Mouse (Mus musculus): ENCODE results near the gene Man1c1.

The Man1c1 gene

DNA sequence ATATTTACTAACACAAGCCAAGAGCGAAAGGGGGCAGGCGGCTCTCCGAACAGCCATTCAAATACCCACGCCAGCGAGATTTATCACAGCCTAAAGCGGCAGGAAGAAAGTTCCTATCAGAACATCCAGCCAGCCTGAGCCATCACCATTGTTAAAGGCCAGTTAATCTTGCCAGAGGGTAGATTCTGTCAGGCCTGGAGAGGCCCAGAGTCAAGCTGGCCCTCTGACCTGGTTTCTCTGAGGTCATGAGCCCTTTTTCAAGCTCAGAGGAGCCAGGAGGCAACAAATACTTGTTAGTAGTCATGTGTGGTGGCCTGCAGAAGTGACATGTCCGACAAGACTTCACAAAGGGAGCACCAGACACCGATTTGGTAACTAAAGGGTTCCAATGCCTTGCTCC, 28.3 kb downstream of the Man1c1 start:
- DNase-seq (ENCODE audit: low read depth, low spot score), result no peak

DNA sequence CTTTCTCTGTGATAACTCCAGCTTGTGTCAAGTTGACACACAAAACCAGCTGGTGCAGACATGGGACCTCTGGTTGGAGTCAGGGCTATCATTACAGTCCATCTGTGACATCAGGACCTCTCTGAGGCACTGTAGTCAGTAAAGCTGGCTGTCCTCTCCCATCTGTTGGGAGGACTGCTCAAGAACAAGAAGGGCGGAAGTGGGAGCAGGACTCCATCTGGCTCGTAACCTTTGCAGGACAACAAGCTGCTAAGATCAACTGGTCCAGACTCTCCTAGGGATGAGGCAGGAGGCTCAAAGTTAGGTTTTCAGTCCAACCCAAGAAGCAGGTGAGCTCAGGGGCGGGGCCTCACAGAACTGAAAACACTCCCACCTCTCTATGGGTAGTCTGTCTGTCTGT, 29.1 kb downstream of the Man1c1 start:
- DNase-seq (ENCODE audit: low read depth, low spot score), result no peak

DNA sequence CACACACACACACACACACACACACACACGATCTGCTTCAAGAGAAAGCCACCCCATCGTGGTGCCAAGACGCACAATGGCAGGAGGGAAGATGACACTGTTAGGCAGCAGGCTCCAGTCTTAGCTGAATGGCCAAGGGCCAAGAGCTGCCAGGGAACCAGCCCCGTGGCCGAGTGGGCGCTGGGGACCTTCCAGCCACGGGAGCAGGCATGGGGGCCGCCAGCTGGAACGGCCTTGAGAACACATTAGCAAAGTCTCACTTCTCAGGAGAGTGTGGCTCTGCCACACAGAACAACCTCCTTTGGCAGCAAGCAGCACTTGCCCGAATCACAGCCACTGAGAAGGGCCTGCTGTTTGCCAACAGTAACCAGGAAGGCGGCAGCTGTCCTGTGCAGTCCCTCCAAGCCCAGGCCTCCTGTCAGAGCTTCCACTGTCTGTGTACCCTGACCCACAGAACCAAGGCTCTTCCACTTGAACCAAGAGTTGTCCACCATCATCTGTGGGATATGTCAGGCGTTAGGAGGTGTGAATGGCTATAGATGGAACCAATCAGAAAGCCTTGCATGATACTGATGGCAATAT, 30.1 kb downstream of the Man1c1 start:
- DNase-seq (ENCODE audit: low read depth, low spot score), result no peak

DNA sequence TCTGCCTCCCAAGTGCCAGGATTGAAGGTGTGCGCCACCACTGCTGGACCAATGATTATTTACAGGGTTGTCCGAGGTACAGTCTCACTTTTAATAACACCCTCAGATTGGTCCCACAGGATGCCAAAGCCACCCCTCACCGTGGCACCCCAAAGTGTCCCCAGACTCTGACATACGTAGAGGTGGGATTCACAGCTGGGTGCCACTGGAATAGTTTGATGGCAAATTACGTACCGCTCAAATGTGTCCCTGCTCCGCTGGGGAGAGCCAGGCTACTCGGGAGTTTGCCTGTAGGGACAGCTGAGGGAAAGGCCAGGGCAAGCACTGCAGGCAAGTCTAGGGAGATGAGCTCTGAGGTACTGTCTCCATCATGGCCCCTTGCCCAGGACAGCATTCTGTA, 30.9 kb downstream of the Man1c1 start:
- DNase-seq (ENCODE audit: low read depth, low spot score), result no peak

DNA sequence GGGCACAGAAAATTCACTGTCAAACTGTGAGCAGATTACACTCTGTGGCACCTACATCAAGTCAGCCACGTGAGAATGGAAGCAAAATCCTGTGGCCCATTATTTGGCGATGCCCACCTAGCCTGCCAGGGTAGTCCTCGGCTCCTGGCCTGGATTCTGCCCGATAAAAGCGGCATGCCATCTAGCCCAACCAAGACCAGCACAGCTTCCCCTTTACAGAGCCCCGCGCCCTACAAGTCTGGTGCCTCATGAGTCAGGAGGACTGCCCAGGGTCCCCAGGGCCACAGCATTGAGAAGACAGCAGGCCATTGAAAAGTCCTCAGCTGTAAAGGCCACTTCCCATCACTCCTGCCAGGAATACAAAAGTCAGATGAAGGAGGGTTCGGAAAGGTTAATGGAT, 31.8 kb downstream of the Man1c1 start:
- DNase-seq (ENCODE audit: low read depth, low spot score), result no peak

DNA sequence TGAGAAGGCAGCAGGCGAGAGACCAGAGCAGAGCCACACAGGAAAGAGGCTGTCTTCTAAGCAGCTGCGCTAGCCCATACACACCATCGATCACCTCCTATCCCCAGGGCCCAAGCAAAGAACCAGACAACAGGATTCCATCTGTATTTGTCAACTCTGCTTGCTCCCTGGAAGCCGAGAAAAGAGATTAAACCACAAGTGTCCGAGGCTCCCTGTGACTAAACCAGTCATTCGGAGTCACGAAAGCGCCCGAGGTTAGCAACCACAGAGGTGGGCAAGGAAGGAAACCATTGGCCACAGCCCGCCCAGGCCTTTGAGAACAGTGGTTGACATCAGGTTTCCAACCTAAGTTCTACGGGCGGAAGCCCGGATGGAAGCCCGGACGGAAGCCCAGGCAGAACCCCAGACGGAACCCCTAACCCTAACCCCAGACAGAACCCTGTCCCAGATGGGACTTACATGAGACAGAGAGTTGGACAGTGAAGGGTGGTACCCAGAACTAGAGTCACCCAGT, 32.4 kb downstream of the Man1c1 start:
- no peak for DNase-seq (ENCODE audit: low read depth, low spot score)

DNA sequence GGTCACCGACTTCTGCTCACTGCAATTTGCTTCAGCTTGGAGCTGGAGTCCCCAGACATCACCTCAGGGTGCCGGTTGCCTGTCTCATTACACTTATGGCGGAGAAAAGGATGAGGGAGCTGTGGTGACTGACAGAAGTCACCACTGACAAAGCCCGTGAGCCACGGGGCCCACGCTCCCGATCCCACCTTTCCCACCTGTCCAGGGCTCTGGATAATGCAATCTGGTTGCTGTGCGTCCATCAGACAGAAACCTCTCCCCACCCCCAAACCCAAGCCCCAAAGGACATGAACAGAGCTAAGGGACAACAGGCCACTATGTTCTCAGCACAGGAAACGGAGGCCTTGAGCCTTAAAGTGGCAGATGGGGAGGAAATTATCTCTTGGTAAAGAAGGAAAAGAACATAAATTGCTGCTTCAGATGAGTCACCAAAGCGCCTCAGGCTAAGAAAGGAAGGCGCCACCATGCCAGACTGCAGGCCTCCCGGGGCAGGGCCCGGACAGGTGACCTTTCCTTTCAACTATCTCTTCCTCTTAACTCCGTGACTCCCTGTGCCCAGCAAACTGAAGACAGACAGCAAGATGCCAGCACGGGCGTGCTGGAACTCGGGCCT, 34.2 kb downstream of the Man1c1 start:
- no peak for DNase-seq (ENCODE audit: low read depth, low spot score)

DNA sequence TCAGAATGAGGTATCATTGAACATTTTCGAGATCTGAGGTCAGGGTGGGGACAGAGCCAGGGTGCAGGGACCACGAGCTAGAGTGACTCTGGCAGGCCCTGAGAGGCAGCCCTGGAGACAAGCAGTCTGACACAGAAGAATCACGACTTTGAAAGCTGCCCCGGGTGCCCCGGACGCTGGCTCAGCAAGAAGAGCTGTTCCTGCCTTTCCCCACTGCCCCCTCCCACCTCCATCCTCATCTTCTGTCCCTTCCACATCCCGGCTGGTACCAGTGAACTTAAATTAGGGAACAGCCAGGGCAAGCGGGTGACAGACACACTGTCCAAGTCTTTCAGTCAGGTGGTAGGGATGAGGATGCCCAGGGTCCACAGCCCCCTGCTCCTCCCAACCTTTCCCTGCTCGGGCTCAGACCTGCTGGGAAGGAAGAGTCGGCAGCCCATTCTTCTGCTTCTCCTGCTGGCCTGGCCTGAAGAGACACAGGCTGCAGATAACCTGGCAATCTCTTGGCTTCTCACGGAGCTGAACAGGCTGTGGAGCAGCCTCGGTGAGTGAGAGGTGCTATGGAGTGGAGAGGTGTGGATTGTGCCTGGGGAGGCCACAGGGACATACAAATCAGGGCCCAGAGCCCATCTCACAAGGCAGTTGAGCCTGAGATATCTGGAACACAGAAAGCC, 35.6 kb downstream of the Man1c1 start:
- no peak for DNase-seq (ENCODE audit: low read depth, low spot score)

DNA sequence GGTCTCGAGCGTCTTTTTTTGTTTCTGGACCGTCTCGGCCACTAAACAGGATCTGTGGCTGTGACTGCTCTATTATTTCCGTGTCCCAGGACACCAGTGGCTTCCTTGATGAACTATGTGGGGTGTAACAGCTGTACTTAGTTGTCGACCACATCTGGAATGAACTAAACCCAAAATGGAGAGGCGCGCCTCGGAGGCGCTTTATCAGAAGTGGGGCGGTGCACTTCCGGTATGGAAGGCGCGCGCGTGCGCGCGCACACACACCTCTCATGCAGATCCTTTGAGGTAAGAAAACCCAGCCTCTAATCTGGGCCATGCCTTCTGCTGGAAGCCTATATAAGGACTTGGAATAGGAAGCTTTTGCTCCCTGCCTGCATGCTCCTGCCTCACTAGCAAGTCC, 37.7 kb downstream of the Man1c1 start:
- no peak for DNase-seq (ENCODE audit: low read depth, low spot score)

DNA sequence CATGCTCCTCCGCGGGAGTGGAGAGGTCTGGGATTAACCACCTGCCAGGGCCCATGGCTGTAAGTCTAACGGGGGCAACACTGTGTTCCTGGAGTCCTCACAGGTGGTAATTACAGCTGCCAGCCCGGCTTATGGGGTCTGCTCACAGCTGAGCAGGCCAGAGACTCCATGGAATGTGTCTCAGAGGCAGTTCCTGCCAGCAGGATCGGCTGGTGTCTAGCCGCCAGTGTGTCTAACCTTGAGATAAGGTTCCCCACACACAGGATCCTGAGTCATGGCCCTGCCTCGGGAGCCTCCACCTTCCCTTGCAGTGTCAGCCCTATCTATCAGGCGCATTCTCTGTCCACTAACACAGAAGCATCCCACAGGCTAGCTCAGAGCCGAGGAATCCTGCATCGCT, 41.0 kb downstream of the Man1c1 start:
- DNase-seq (ENCODE audit: low read depth, low spot score), result no peak

DNA sequence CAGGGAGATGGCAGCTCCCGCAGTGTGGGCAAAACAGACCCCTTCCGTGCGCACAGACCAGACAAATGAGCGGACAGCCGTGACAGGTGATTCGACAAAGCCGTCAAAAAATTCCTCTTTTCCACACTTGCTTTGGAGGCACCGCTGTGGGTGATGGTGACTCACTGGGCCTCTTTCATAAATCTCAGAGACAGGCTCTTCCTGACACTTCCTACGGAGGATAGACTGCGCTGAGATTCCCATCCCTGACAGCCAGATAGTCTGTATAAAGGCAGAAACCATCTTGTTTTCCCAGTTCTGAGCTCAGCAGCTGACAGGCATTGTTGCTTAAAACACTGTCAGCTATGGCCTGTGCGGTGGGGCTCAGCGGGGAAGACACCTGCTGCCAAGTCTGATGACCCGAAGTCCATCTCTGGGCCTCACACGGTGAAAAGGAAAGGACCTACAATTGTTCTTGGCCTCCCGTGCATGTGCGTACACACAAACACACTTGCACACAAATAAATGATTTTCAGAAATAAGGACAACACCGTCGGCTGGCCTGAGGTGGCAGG, 43.4 kb downstream of the Man1c1 start:
- no peak for DNase-seq (ENCODE audit: low read depth, low spot score)

DNA sequence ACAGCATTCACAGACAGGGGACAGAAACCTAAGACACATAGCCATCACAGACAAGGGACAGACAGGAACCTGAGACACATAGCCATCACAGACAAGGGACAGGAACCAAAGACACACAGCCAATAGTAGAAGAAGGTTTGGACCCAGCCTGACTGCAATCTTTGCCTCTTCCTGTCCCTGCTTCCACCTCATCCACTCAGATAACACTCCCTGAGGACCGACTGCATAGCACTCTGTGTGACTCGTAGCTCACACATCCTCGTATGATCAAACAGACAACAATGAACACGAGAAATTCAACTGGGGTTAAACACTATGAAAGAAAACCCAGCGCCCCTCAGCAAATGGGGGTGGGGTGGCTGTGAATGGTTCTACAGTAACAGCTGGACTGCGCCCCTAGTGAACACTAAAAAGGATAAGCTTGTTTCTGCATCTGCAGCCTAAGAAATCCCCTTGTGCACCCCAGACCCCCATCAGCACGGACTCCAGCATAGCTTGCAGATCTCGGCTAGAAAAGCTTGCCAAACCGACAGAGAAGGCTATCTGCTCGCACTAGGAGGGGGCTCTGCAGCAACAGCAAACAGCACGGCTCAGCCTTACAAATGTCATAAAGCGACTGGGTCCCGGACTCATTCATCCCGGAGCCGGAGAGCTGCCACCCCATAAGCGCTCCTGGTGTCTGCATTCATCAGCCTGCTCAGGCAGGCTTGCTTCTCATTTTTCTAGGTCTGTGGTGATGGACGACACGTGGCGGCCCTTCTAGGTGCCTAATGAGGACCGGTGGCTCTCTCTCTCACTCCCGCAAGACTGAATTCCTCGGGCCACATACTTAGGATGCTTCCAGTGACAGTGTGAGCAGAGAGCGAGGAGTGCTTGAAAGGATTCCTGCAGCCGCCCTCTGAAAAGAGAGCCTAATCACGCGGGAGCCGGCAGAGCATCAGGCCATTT, 44.5 kb downstream of the Man1c1 start:
- no peak for DNase-seq (ENCODE audit: low read depth, low spot score)

DNA sequence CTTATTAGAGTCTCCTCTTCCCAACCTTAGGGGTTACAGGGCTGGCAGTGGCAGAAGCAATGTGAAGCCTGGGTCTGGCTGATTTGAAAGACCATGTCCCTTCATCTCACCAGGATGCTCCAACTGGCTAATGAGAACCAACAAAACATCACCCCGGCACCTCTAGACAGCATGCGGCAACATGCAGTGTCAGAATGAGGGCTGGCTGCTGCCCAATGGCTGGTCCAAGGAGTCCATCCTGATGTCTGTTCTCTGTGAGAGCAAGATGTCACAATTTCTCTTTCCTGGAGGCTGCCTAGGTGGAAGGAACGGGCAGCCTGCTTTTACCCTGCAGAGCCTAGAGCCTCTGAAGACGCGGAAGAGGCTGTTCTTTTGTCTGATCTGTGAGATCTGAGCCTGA, 46.6 kb downstream of the Man1c1 start:
- no peak for DNase-seq (ENCODE audit: low read depth, low spot score)

DNA sequence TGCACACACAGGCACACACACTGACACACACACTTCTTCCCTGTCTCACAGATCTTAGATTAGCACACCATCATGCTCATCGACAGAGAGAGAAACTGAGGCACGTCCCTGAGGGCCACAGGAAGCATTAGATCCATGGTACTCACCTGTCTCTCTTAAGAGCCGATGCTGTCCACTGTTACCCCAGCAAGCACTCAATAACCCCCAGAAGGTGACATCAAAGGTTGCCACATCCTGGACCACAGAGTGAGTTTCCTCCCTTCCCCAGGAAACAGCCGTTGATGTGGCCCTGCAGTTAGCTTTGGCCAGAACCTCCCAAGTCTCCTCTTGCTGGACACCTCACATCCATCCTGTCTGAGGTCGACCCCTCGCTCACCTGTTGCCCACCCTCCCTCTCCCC, 49.7 kb downstream of the Man1c1 start:
- DNase-seq (ENCODE audit: low read depth, low spot score), result no peak

DNA sequence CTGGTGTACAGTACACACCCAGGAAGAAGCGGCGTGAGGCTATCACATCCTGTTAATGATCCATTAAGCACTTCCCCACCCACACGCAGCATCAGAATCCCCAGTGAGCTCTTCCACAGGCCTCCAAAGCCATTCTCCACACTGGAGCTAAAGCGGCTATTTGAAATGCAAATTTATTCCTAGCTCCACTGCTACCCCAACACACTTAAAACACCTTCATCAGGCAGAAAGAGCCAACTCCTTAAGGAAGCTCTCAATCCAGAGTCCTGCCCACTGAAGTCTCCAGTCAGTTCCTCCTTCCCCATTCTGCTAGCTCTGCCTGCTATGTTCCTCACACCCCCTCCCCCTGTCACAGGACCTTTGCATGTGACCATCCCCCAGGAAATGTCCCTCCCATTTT, 51.4 kb downstream of the Man1c1 start:
- DNase-seq (ENCODE audit: low read depth, low spot score), result no peak

DNA sequence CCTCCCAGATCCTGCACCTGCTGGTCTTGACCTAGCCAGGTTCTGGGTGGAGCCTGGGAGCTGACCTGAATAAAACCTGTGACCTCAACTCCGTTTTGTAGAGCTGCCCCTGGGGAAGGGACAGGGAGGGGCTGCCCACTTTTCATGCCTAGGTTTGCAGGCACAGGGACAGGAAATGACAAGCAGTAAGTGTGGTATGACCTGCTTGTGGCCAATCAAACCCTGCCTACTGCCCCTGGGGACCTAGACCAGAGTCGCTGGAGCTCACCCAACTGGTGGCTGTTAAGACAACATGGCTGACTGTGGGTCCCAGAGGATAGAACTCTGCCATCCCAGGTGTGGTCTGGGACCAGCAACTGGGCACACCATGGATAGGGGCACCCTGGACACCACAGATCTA, 51.9 kb downstream of the Man1c1 start:
- DNase-seq (ENCODE audit: low read depth, low spot score), result no peak

DNA sequence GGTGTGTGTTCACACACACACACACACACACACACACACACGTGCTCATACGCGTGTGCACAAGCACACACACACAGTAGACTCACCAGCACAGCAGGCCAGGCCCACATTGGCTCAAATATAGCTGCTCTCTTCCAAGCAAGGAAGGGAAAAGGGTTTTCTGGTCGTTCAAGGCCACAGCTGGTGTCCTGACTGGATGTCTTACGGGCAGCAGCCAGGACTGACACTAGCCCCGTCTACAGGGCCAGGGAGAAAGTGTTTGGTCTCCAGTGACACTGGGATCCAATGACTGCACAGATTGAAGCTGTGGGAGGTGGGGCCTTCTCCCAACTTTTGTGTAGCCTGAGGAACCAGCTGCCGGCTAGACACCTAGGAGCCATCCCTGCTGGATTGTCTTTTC, 52.7 kb downstream of the Man1c1 start:
- DNase-seq (ENCODE audit: low read depth, low spot score), result no peak

DNA sequence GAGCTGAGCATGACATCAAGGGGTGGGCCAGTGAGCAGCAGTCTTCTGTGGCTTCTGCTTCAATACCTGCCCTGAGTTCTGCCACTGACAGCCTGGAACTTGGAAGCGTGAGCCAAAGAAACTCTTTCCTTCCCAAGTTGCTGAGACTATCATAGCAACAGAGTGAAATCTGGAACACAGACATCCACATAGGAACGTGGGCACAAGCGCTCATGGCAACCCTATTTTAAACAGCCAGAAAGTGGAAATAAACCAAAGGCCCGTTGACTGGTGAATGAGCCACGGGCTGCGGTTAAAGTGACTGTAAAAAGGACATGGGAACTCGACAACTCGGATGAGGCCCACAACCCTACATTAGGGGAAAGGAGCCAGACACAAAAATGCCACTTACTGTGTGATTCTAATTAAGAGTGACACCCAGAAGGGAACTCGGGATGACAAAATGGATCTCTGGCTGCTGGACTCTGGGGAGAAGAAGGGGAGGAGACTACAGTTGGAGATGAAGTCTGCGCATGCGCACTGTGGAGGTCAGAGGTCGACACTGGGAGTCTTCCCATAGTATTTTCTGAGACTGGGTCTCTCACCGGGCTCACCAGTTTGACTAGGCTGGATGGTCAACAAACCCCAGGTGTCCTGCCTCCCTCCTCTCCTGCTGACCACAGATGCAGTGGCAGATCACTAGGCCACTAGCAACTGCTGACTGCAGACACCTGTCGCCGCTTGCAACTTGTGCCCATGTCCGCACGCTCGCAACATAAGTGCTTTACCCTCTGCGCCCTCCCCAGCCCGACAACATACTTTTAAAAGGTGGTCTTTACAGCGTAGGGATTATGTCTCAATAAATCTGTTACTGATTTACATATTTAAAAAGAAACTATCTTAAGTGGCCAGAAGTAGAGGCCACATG, 58.8 kb downstream of the Man1c1 start:
- DNase-seq (ENCODE audit: low read depth, low spot score), result no peak

DNA sequence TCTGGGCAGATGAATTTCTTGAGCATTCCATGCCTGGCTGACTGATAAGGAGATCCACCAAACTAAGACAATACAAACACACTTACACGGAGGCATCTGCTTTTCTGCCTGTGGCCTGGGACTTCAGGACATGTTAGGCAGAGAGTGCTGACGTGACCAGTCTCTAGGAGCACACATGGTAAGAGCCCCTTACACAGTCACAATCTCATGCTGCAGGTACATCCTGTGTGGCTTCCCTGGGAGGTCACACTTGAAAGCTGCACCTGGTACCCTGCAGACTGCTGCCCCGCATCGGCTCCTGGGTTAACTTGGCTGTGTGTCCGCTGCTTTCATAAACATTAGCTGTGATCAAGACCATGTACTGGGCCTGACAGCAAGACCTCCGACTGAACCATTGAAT, 59.7 kb downstream of the Man1c1 start:
- DNase-seq (ENCODE audit: low read depth, low spot score), result no peak

DNA sequence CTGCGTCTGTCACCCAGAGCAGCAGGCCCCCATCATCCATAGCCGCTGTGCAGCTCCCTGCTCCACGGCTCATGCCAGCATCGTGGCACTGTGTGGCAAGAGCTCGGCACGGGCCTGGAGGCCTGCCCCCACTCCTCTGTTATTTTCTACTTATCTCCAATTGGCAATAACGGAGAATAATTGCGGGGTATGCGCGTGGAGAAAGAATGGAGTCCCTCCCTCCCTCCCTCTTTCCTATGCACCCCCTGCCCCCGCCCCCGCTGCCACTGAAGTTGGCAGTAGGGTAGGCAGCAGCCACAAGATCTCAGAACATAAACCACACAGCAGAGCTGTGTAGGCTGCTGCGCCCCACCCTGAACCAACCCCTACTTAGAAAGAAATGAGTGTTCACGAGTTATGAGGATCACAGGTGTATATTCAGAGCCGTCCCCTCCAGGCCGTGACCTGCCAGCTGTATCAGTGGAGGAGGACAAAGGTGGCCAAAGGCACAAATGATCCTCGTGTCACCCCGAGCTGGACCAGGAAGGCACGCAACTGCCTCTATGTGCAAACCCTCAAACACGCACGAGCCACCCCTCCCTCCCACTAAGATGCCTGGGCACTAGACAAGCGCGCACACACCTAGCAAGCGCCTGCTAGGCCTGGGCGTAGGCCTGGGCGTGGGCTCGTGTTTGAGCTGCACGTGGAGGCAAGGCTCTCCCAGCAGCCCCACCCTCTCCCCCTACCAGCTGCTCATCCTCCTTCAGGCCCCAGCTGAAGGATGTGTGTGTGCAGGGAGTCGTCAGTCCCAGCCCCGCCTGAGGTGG, 62.2 kb downstream of the Man1c1 start:
- no peak for DNase-seq (ENCODE audit: low read depth, low spot score)
